Mouse (Mus musculus) lung, postnatal 10 days (tissue): Measurements from ENCODE around the gene Capn12.

Source experiments
- DNase-seq: peaks from one replicate; pipeline ENCODE4 v3.0.0; 2021

The Capn12 gene

GRCm38 (mm10) chr7:28921722-28922465 is 40.7 kb downstream of the Capn12 start:
- no peak for DNase-seq

- DNase-seq, result no peak
Measured at GRCm38 (mm10) chr7:28922606-28923005, 41.4 kb downstream of the Capn12 start.

GRCm38 (mm10) chr7:28923865-28924291 is 42.7 kb downstream of the Capn12 start:
- DNase-seq, result peak; percentile 78

GRCm38 (mm10) chr7:28924802-28925201 is 43.6 kb downstream of the Capn12 start:
- no peak for DNase-seq

- DNase-seq, result peak; percentile 80
Measured at GRCm38 (mm10) chr7:28925317-28925716, 44.1 kb downstream of the Capn12 start.

- no peak for DNase-seq
Measured at GRCm38 (mm10) chr7:28926172-28926571, 45.0 kb downstream of the Capn12 start.

GRCm38 (mm10) chr7:28929381-28929780 is 48.2 kb downstream of the Capn12 start:
- peak; percentile 44 for DNase-seq

GRCm38 (mm10) chr7:28930320-28931031 is 49.3 kb downstream of the Capn12 start:
- DNase-seq, result no peak

GRCm38 (mm10) chr7:28931032-28931694 is 49.9 kb downstream of the Capn12 start:
- peak; percentile 49 for DNase-seq

GRCm38 (mm10) chr7:28931695-28932039 is 50.4 kb downstream of the Capn12 start:
- DNase-seq, result no peak

GRCm38 (mm10) chr7:28932421-28933041 is 51.3 kb downstream of the Capn12 start:
- peak; percentile 72 for DNase-seq

GRCm38 (mm10) chr7:28933825-28934224 is 52.6 kb downstream of the Capn12 start:
- no peak for DNase-seq

- peak; percentile 69 for DNase-seq
Measured at GRCm38 (mm10) chr7:28936787-28937186, 55.6 kb downstream of the Capn12 start.

- DNase-seq, result no peak
Measured at GRCm38 (mm10) chr7:28938654-28939053, 57.4 kb downstream of the Capn12 start.

- DNase-seq, result no peak
Measured at GRCm38 (mm10) chr7:28939418-28940183, 58.4 kb downstream of the Capn12 start.

- no peak for DNase-seq
Measured at GRCm38 (mm10) chr7:28941129-28941528, 59.9 kb downstream of the Capn12 start.

- DNase-seq, result no peak
Measured at GRCm38 (mm10) chr7:28941542-28941941, 60.3 kb downstream of the Capn12 start.
